Mouse (Mus musculus) testis, adult 2 months (tissue): Measurements from ENCODE around the gene Gm9821.

Source experiments
- CTCF ChIP-seq: fragments of 200-500 bp; IDR thresholded peaks from 2 replicates; pipeline ENCODE4 v1.5.1; 2012; ENCODE audit warnings: low read depth, mild to moderate bottlenecking, inconsistent platforms, low read length, moderate library complexity; ENCODE audit not compliant: control insufficient read depth, insufficient read depth, insufficient replicate concordance
- POLR2A ChIP-seq: fragments of 200-500 bp; IDR thresholded peaks from 2 replicates; pipeline ENCODE4 v1.6.1; 2012; ENCODE audit warnings: low read depth, mild to moderate bottlenecking, inconsistent platforms, low read length, moderate library complexity; ENCODE audit not compliant: control insufficient read depth

DNA sequence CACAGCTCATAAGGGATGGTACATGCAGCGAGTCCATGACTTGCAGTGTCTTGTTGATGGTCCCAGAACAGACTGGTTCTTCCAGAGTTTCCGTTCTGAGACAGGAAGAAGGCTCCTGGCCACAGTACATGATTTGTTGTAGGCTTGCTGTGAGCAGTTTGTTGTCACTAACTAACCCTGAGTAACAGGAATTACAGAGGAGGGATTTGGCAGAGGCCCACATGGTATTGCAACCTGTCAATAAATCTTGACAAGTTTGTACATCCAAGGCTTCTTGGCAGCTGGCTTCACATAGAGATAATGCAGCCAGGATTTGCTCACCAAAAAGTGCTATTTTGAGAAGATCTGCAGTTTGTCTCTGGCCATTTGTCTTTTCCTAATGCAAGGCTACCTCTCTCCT, 39.4 kb upstream of the Gm9821 start:
- TF ChIP-seq CTCF (no peak), POLR2A (no peak)
